ENCODE assay signal across 18 mouse cellular contexts in genomic region chr1:182794221-182794620, GRCm38 (mm10). TPM values are rescaled to one million over a fixed set of nuclear protein-coding genes. Genes with fewer than 3 reads are reported as not detected.
DNase-seq lines count a peak whose midpoint lies in the region; ATAC-seq and TF ChIP-seq lines count a peak whose summit lies in the region.
"Had no signal": no experiment of that assay in that cellular context is flagged by ENCODE, and none has a peak within 500 bp of the region (broad histone marks: within the 10 kb centered on the region; RNA-seq: fewer than 3 reads in every experiment).

No protein-coding gene starts in this region.

- no peaks in the 10 kb centered on the region for H3K27me3 ChIP-seq in liver, embryonic 11.5 days (replicated peaks; ENCODE audit: control insufficient read depth, insufficient read depth, low read length)
- H3K27me3 ChIP-seq in liver, embryonic 12.5 days (replicated peaks): no peaks in the 10 kb centered on the region
- no peaks in the 10 kb centered on the region for H3K27me3 ChIP-seq in hindbrain, embryonic 16.5 days (replicated peaks; ENCODE audit: control insufficient read depth, insufficient read depth, low read length)

- no peak for TF ChIP-seq POLR2A in olfactory bulb, adult 2 months (IDR thresholded peaks at IDR 0.05; ENCODE audit: insufficient read depth, low read depth, low read length)

- no peaks in the 10 kb centered on the region for H3K9me3 ChIP-seq in liver, embryonic 11.5 days (ENCODE audit: control insufficient read depth, low read length)
- no peaks in the 10 kb centered on the region for H3K9me3 ChIP-seq in liver, embryonic 12.5 days (replicated peaks)
- no peaks in the 10 kb centered on the region for H3K9me3 ChIP-seq in hindbrain, embryonic 16.5 days (ENCODE audit: control insufficient read depth, low read length)

- WGBS in olfactory bulb, adult 2 months: 29% methylated on average over 10 of the region's 10 CpGs
- 82% methylated on average over 10 of the region's 10 CpGs for WGBS in liver, embryonic 11.5 days
- WGBS in liver, embryonic 12.5 days (ENCODE audit: insufficient replicate concordance): 73% methylated on average over 10 of the region's 10 CpGs
- 96% methylated on average over 10 of the region's 10 CpGs for WGBS in hindbrain, embryonic 16.5 days

- no peak for ATAC-seq in liver, embryonic 11.5 days (replicated peaks; ENCODE audit: low FRiP score)
- ATAC-seq in liver, embryonic 12.5 days: no peak
- ATAC-seq in hindbrain, embryonic 16.5 days: no peak
- ATAC-seq: forebrain, embryonic 14.5 days had no signal

- no peak overlapping the region for H3K4me2 ChIP-seq in liver, embryonic 11.5 days
- H3K4me2 ChIP-seq in liver, embryonic 12.5 days: no peak overlapping the region
- no peak overlapping the region for H3K4me2 ChIP-seq in hindbrain, embryonic 16.5 days (ENCODE audit: low read length)
- H3K4me2 ChIP-seq: lung, embryonic 14.5 days had no signal

- no peak overlapping the region for H3K9ac ChIP-seq in liver, embryonic 11.5 days (ENCODE audit: low read depth, low read length)
- no peak overlapping the region for H3K9ac ChIP-seq in liver, embryonic 12.5 days
- H3K9ac ChIP-seq in hindbrain, embryonic 16.5 days (ENCODE audit: low read depth, low read length): no peak overlapping the region
- H3K9ac ChIP-seq: lung, embryonic 14.5 days had no signal

- H3K36me3 ChIP-seq in liver, embryonic 11.5 days (ENCODE audit: control insufficient read depth, insufficient read depth, low read length): no peaks in the 10 kb centered on the region
- H3K36me3 ChIP-seq in liver, embryonic 12.5 days: no peaks in the 10 kb centered on the region
- no peaks in the 10 kb centered on the region for H3K36me3 ChIP-seq in hindbrain, embryonic 16.5 days (ENCODE audit: control insufficient read depth, insufficient read depth, low read length)

- H3K27ac ChIP-seq in olfactory bulb, adult 2 months (ENCODE audit: insufficient read depth, low read depth, low read length): peak overlapping the region; percentile 98
- no peak overlapping the region for H3K27ac ChIP-seq in liver, embryonic 11.5 days (ENCODE audit: low read depth, low read length)
- H3K27ac ChIP-seq in liver, embryonic 12.5 days: no peak overlapping the region
- no peak overlapping the region for H3K27ac ChIP-seq in hindbrain, embryonic 16.5 days (ENCODE audit: low read depth, low read length)

- DNase-seq in right cerebral cortex, adult 18-20 months: peak; percentile 82
- DNase-seq in right cerebral cortex, postnatal 4 days: no peak
- peak; percentile 19 to 30 for DNase-seq in frontal cortex, postnatal 25 days (ENCODE audit: low spot score in 2 of 2)
- DNase-seq in liver, embryonic 11.5 days (ENCODE audit: low spot score): no peak
- DNase-seq: adrenal gland, postnatal 25 days; cerebellum, adult 9-10 months; gastrocnemius, postnatal 10 days; heart, postnatal 10 days; kidney, adult 2 months; lung, embryonic 14.5 days; midbrain, embryonic 14.5 days had no signal

- H3K4me1 ChIP-seq in olfactory bulb, adult 2 months (ENCODE audit: control insufficient read depth, insufficient read depth, low read length): peaks cover 44% of the 10 kb centered on the region
- H3K4me1 ChIP-seq in liver, embryonic 11.5 days (replicated peaks; ENCODE audit: control insufficient read depth, insufficient read depth, low read length): no peaks in the 10 kb centered on the region
- peaks cover 7% of the 10 kb centered on the region; the same call in 1 of the 2 replicates for H3K4me1 ChIP-seq in liver, embryonic 12.5 days
- peaks cover 15% of the 10 kb centered on the region for H3K4me1 ChIP-seq in hindbrain, embryonic 16.5 days (ENCODE audit: control insufficient read depth, insufficient read depth, low read depth, low read length)

- no peak for TF ChIP-seq CTCF in olfactory bulb, adult 2 months (IDR thresholded peaks at IDR 0.05; ENCODE audit: insufficient read depth, low read depth, low read length)

- no peak overlapping the region for H3K4me3 ChIP-seq in olfactory bulb, adult 2 months (ENCODE audit: insufficient read depth, low read depth, low read length)
- H3K4me3 ChIP-seq in liver, embryonic 11.5 days (ENCODE audit: low read depth, low read length): no peak overlapping the region
- no peak overlapping the region for H3K4me3 ChIP-seq in liver, embryonic 12.5 days
- H3K4me3 ChIP-seq in hindbrain, embryonic 16.5 days (ENCODE audit: low read length): no peak overlapping the region

RNA-seq across cellular contexts. Expression of gene Susd4, which starts 30.6 kb away (rescaled TPM):
- polyA plus RNA-seq in olfactory bulb, adult 2 months (2012; ENCODE audit: insufficient read depth, insufficient read length, low replicate concordance, missing spikeins): not detected in 2 replicates
- 4.6 TPM in 2 replicates for polyA plus RNA-seq in liver, embryonic 11.5 days (2014; fragmentation: Nextera tagmentation; extraction: Ambion mirVana)
- 3.1 and 3.5 TPM in 2 replicates for polyA plus RNA-seq in liver, embryonic 12.5 days (2016; fragmentation: Nextera tagmentation; extraction: Ambion mirVana)
- 83.1 and 85.0 TPM in 2 replicates for polyA plus RNA-seq in hindbrain, embryonic 16.5 days (2015; fragmentation: Nextera tagmentation; extraction: Ambion mirVana)

RNA-seq across cellular contexts. Expression of gene Ccdc185, which starts 45.2 kb away (rescaled TPM):
- polyA plus RNA-seq in olfactory bulb, adult 2 months (2012; ENCODE audit: insufficient read depth, insufficient read length, low replicate concordance, missing spikeins): not detected in 2 replicates
- not detected in 2 replicates for polyA plus RNA-seq in liver, embryonic 11.5 days (2014; fragmentation: Nextera tagmentation; extraction: Ambion mirVana)
- polyA plus RNA-seq in liver, embryonic 12.5 days (2016; fragmentation: Nextera tagmentation; extraction: Ambion mirVana): not detected in 2 replicates
- polyA plus RNA-seq in hindbrain, embryonic 16.5 days (2015; fragmentation: Nextera tagmentation; extraction: Ambion mirVana): not detected in 2 replicates
- polyA plus RNA-seq: forebrain, embryonic 14.5 days; large intestine, adult 2 months; limb, embryonic 14.5 days; lung, embryonic 14.5 days; midbrain, embryonic 14.5 days; urinary bladder, adult 2 months had no signal

Comparison
In these comparisons a context has a peak if more than half of its experiments do, and no peak if none do; other contexts are left out.
1. DNase-seq: peak in right cerebral cortex, adult 18-20 months (single experiment) and frontal cortex, postnatal 25 days (2 of 2); none in right cerebral cortex, postnatal 4 days (single experiment) and liver, embryonic 11.5 days (single experiment).
2. RNA of gene Susd4, which starts 30.6 kb away (polyA plus RNA-seq): 83.1 to 85.0 TPM in hindbrain, embryonic 16.5 days; 4.6 TPM in liver, embryonic 11.5 days, 3.1 to 3.5 TPM in liver, embryonic 12.5 days and not detected in olfactory bulb, adult 2 months; every median in the first group is over 10 times any median in the second.